Mouse (Mus musculus): ENCODE results near the gene A130010J15Rik.

A130010J15Rik gene

GRCm38 (mm10) chr1:193198312-193198711 is 30.5 kb downstream of the A130010J15Rik start:
- no peak for DNase-seq (ENCODE audit: extremely low read depth, low read depth, low spot score)

GRCm38 (mm10) chr1:193200640-193201382 is 33.0 kb downstream of the A130010J15Rik start:
- DNase-seq (ENCODE audit: extremely low read depth, low read depth, low spot score): no peak

GRCm38 (mm10) chr1:193201383-193201778 is 33.5 kb downstream of the A130010J15Rik start, which contains the start of gene Traf3ip3:
TSS of gene Traf3ip3 (minus strand) at chr1:193201703.
- no peak for DNase-seq (ENCODE audit: extremely low read depth, low read depth, low spot score)

GRCm38 (mm10) chr1:193203821-193204220 is 36.0 kb downstream of the A130010J15Rik start:
- no peak for DNase-seq (ENCODE audit: extremely low read depth, low read depth, low spot score)

- no peak for DNase-seq (ENCODE audit: extremely low read depth, low read depth, low spot score)
These were observed 37.6 kb downstream of the A130010J15Rik start for GRCm38 (mm10) chr1:193205431-193205830.

GRCm38 (mm10) chr1:193207503-193207902 is 39.7 kb downstream of the A130010J15Rik start, which contains the start of gene Lamb3:
TSS of gene Lamb3 (plus strand) at chr1:193207699.
- DNase-seq (ENCODE audit: extremely low read depth, low read depth, low spot score): no peak

- no peak for DNase-seq (ENCODE audit: extremely low read depth, low read depth, low spot score)
These were observed 40.3 kb downstream of the A130010J15Rik start for GRCm38 (mm10) chr1:193208178-193208577.

GRCm38 (mm10) chr1:193211371-193211770 is 43.5 kb downstream of the A130010J15Rik start:
- no peak for DNase-seq (ENCODE audit: extremely low read depth, low read depth, low spot score)

GRCm38 (mm10) chr1:193214053-193214452 is 46.2 kb downstream of the A130010J15Rik start:
- no peak for DNase-seq (ENCODE audit: extremely low read depth, low read depth, low spot score)

- DNase-seq (ENCODE audit: extremely low read depth, low read depth, low spot score): no peak
These were observed 48.2 kb downstream of the A130010J15Rik start for GRCm38 (mm10) chr1:193216000-193216399.

GRCm38 (mm10) chr1:193220408-193220807 is 52.6 kb downstream of the A130010J15Rik start:
- no peak for DNase-seq (ENCODE audit: extremely low read depth, low read depth, low spot score)

- no peak for DNase-seq (ENCODE audit: extremely low read depth, low read depth, low spot score)
These were observed 57.7 kb downstream of the A130010J15Rik start for GRCm38 (mm10) chr1:193225531-193225930.

- no peak for DNase-seq (ENCODE audit: extremely low read depth, low read depth, low spot score)
These were observed 58.3 kb downstream of the A130010J15Rik start for GRCm38 (mm10) chr1:193226114-193226513.

GRCm38 (mm10) chr1:193226724-193227522 is 59.1 kb downstream of the A130010J15Rik start:
- peak; percentile 83 for DNase-seq (ENCODE audit: extremely low read depth, low read depth, low spot score)

Data from fat pad, adult 2 months (tissue).